Mouse (Mus musculus) ES-Bruce4 (cell line): Measurements from ENCODE around the gene Prima1.

Experiments
- CTCF ChIP-seq: IDR thresholded peaks from one replicate; pipeline ENCODE4 v1.8.1; 2011; ENCODE audit warnings: low read depth, low read length
- POLR2A ChIP-seq: IDR thresholded peaks from one replicate; pipeline ENCODE4 v1.8.1; 2011; ENCODE audit warnings: low read length; ENCODE audit not compliant: insufficient read depth

GRCm38 (mm10) chr12:103159016-103159415, 82.9 kb downstream of the Prima1 start:
- TF ChIP-seq CTCF = no peak
- no peak for TF ChIP-seq POLR2A
